ENCODE assay signal across 13 mouse cellular contexts in genomic region chr8:80857851-80858367, GRCm38 (mm10). TPM values are rescaled to one million over a fixed set of nuclear protein-coding genes. Genes with fewer than 3 reads are reported as not detected.
A peak's percentile ranks its signal among the peaks of the same experiment; 100 is the strongest.
DNase-seq lines count a peak whose midpoint lies in the region; ATAC-seq and TF ChIP-seq lines count a peak whose summit lies in the region.
"Had no signal": no experiment of that assay in that cellular context is flagged by ENCODE, and none has a peak within 500 bp of the region (broad histone marks: within the 10 kb centered on the region; RNA-seq: fewer than 3 reads in every experiment).

No protein-coding gene starts in this region.

- TF ChIP-seq POLR2A in embryonic fibroblast, embryonic 13.5 days (IDR thresholded peaks at IDR 0.05; ENCODE audit: low read depth, low read length), result no peak

- no peak for TF ChIP-seq CTCF in heart, postnatal 0 days (IDR thresholded peaks at IDR 0.05; ENCODE audit: low read depth)
- no peak for TF ChIP-seq CTCF in embryonic fibroblast, embryonic 13.5 days (IDR thresholded peaks at IDR 0.05; ENCODE audit: borderline replicate concordance, insufficient read depth, low read length)

- peaks cover 32% of the 10 kb centered on the region for H3K4me1 ChIP-seq in heart, postnatal 0 days (ENCODE audit: control insufficient read depth, insufficient read depth)
- peaks cover 16% of the 10 kb centered on the region for H3K4me1 ChIP-seq in embryonic fibroblast, embryonic 13.5 days (ENCODE audit: control insufficient read depth, insufficient read depth, low read length)

- no peak overlapping the region for H3K4me3 ChIP-seq in heart, postnatal 0 days (ENCODE audit: low read depth, low read length)
- no peak overlapping the region for H3K4me3 ChIP-seq in embryonic fibroblast, embryonic 13.5 days (ENCODE audit: insufficient read depth, low read length)
- H3K4me3 ChIP-seq: forebrain, embryonic 12.5 days; megakaryocyte, embryonic 14.5 days had no signal

- ATAC-seq in heart, postnatal 0 days (ENCODE audit: insufficient read depth, low read depth), result no peak

- H3K27me3 ChIP-seq in heart, postnatal 0 days (ENCODE audit: control insufficient read depth, insufficient read depth, low read length), result no peaks in the 10 kb centered on the region
- H3K27me3 ChIP-seq: forebrain, embryonic 12.5 days had no signal

- H3K36me3 ChIP-seq in heart, postnatal 0 days (replicated peaks; ENCODE audit: control insufficient read depth, insufficient read depth, low read length), result peaks cover 16% of the 10 kb centered on the region
- H3K36me3 ChIP-seq: forebrain, embryonic 12.5 days had no signal

- DNase-seq in heart, postnatal 0 days (ENCODE audit: low spot score), result no peak
- DNase-seq in heart, adult 8-10 months (ENCODE audit: low spot score), result no peak
- peak; percentile 26 for DNase-seq in right cerebral cortex, postnatal 25 days
- DNase-seq in right cerebral cortex, postnatal 14 days, result no peak
- no peak for DNase-seq in embryo, embryonic 10.5 days (ENCODE audit: low spot score)
- no peak for DNase-seq in retina, postnatal 1 day
- DNase-seq: cerebellum, postnatal 25 days; gastrocnemius, postnatal 36 days; kidney, postnatal 25 days; thymus, adult 18-20 months had no signal

- H3K27ac ChIP-seq in heart, postnatal 0 days (ENCODE audit: low read depth), result peak overlapping the region; percentile 52
- H3K27ac ChIP-seq in embryonic fibroblast, embryonic 13.5 days (ENCODE audit: insufficient read depth, low read length), result peak overlapping the region; percentile 89
- H3K27ac ChIP-seq: forebrain, embryonic 12.5 days had no signal

- no peak for TF ChIP-seq EP300 in heart, postnatal 0 days (IDR thresholded peaks at IDR 0.05; ENCODE audit: low read depth)

- no peak overlapping the region for H3K4me2 ChIP-seq in heart, postnatal 0 days (ENCODE audit: low read depth, low read length)
- H3K4me2 ChIP-seq: forebrain, embryonic 12.5 days had no signal

- WGBS in heart, postnatal 0 days, result 55% methylated on average over 12 of the region's 12 CpGs

- H3K9me3 ChIP-seq in heart, postnatal 0 days (replicated peaks; ENCODE audit: control insufficient read depth, low read length), result no peaks in the 10 kb centered on the region
- H3K9me3 ChIP-seq: forebrain, embryonic 12.5 days; megakaryocyte, embryonic 14.5 days had no signal

- H3K9ac ChIP-seq in heart, postnatal 0 days (replicated peaks; ENCODE audit: low read depth, low read length), result no peak overlapping the region
- H3K9ac ChIP-seq: forebrain, embryonic 12.5 days had no signal

RNA-seq across cellular contexts. Expression of gene Gab1, which starts 22.4 kb away (rescaled TPM):
- 54.0 and 54.9 TPM in 2 replicates for total RNA-seq in heart, postnatal 0 days (2014; rRNA removed; ENCODE audit: low replicate concordance)
- 18.8 and 19.1 TPM in 2 replicates for polyA plus RNA-seq in heart, postnatal 0 days (2015; fragmentation: Nextera tagmentation; extraction: Ambion mirVana)
- 10 to 100 TPM; 33.6 to 43.1 (median 40.6) TPM for total RNA-seq in heart, adult 8-10 months (2022)
- polyA plus RNA-seq in embryonic fibroblast, embryonic 13.5 days (2011; ENCODE audit: insufficient read length, low read depth, missing spikeins), result 15.5 and 25.4 TPM in 2 replicates
